In genomic region chr16:20153742-20154141, GRCm38 (mm10) we compare ENCODE assay signal across 28 mouse cellular contexts. TPM values are rescaled to one million over a fixed set of nuclear protein-coding genes. Genes with fewer than 3 reads are reported as not detected.
DNase-seq lines count a peak whose midpoint lies in the region; ATAC-seq and TF ChIP-seq lines count a peak whose summit lies in the region.
"Had no signal": no experiment of that assay in that cellular context is flagged by ENCODE, and none has a peak within 500 bp of the region (broad histone marks: within the 10 kb centered on the region; RNA-seq: fewer than 3 reads in every experiment).

No protein-coding gene starts in this region.

- peaks cover 44% of the 10 kb centered on the region for H3K36me3 ChIP-seq in lung, embryonic 15.5 days
- H3K36me3 ChIP-seq in lung, postnatal 0 days (ENCODE audit: insufficient read depth, low read length) = peaks cover 5% of the 10 kb centered on the region; the same call in 1 of the 2 replicates

- no peak overlapping the region for H3K4me3 ChIP-seq in lung, embryonic 15.5 days
- H3K4me3 ChIP-seq in lung, postnatal 0 days (ENCODE audit: low read depth, low read length) = no peak overlapping the region
- no peak overlapping the region for H3K4me3 ChIP-seq in lung, adult 2 months (replicated peaks; ENCODE audit: extremely low read depth, low read depth, low read length)
- H3K4me3 ChIP-seq: embryonic facial prominence, embryonic 13.5 days; embryonic facial prominence, embryonic 15.5 days; erythroblast, embryonic 14.5 days; forebrain, embryonic 10.5 days; forebrain, embryonic 12.5 days had no signal

- TF ChIP-seq CTCF in lung, postnatal 0 days (IDR thresholded peaks at IDR 0.05) = no peak
- TF ChIP-seq CTCF in lung, adult 2 months (IDR thresholded peaks at IDR 0.05; ENCODE audit: insufficient read depth, low read length) = no peak

- peak; percentile 67; the same call in 1 of the 2 replicates for ATAC-seq in lung, embryonic 15.5 days (ENCODE audit: borderline replicate concordance, extremely low read depth, low FRiP score, low TSS enrichment)
- peak; percentile 57 for ATAC-seq in lung, postnatal 0 days
- ATAC-seq: CD4-positive, CD25-positive, alpha-beta regulatory T cell, adult 4 months; forebrain, embryonic 14.5 days had no signal

- TF ChIP-seq EP300 in lung, postnatal 0 days (IDR thresholded peaks at IDR 0.05) = 0 out of 2 replicates have a peak, but pooled peaks have one; percentile 26

- peak; percentile 63 for DNase-seq in heart, adult 11 months
- no peak for DNase-seq in heart, adult 8-10 months (ENCODE audit: low spot score)
- DNase-seq in lung, adult 18-20 months = no peak
- peak; percentile 50 for DNase-seq in lung, postnatal 0 days (ENCODE audit: low spot score)
- DNase-seq in lung, adult 2 months = no peak
- DNase-seq in Muller cell, postnatal 12 days (ENCODE audit: inconsistent ontology term) = peak; percentile 44
- DNase-seq in urinary bladder, postnatal 4 days (ENCODE audit: low spot score in 2 of 2) = no peak
- DNase-seq: adrenal gland, adult 2 months; adrenal gland, postnatal 10 days; adrenal gland, postnatal 25 days; B cell, adult 2 months; cerebellum, adult 11 months; cerebellum, adult 18-20 months; cerebellum, adult 8-10 months; cerebellum, adult 9-11 months; cerebellum, postnatal 14 days; cerebellum, postnatal 36 days; embryo, embryonic 11 days had no signal

- H3K9me3 ChIP-seq in lung, embryonic 15.5 days = no peaks in the 10 kb centered on the region
- no peaks in the 10 kb centered on the region for H3K9me3 ChIP-seq in lung, postnatal 0 days (ENCODE audit: low read length)
- H3K9me3 ChIP-seq: embryonic facial prominence, embryonic 13.5 days; embryonic facial prominence, embryonic 15.5 days; forebrain, embryonic 10.5 days; forebrain, embryonic 12.5 days; G1E had no signal

- peak overlapping the region; percentile 47; the same call in 1 of the 2 replicates for H3K27ac ChIP-seq in lung, embryonic 15.5 days
- no peak overlapping the region for H3K27ac ChIP-seq in lung, postnatal 0 days (ENCODE audit: low read length)
- H3K27ac ChIP-seq: embryonic facial prominence, embryonic 13.5 days; embryonic facial prominence, embryonic 15.5 days; forebrain, embryonic 10.5 days; forebrain, embryonic 12.5 days had no signal

- no peak for TF ChIP-seq POLR2A in lung, adult 2 months (IDR thresholded peaks at IDR 0.05; ENCODE audit: borderline replicate concordance, extremely low read depth, low read depth, low read length)

- no peaks in the 10 kb centered on the region for H3K27me3 ChIP-seq in lung, embryonic 15.5 days
- H3K27me3 ChIP-seq in lung, postnatal 0 days (replicated peaks; ENCODE audit: insufficient read depth, low read length) = no peaks in the 10 kb centered on the region
- H3K27me3 ChIP-seq: CH12.LX; embryonic facial prominence, embryonic 13.5 days; embryonic facial prominence, embryonic 15.5 days; forebrain, embryonic 12.5 days had no signal

- H3K4me2 ChIP-seq in lung, embryonic 15.5 days = no peak overlapping the region
- H3K4me2 ChIP-seq in lung, postnatal 0 days (replicated peaks; ENCODE audit: low read depth, low read length) = no peak overlapping the region
- H3K4me2 ChIP-seq: embryonic facial prominence, embryonic 13.5 days; embryonic facial prominence, embryonic 15.5 days; forebrain, embryonic 12.5 days had no signal

- H3K9ac ChIP-seq in lung, embryonic 15.5 days = no peak overlapping the region
- H3K9ac ChIP-seq in lung, postnatal 0 days (replicated peaks; ENCODE audit: low read depth) = no peak overlapping the region
- H3K9ac ChIP-seq: embryonic facial prominence, embryonic 13.5 days; embryonic facial prominence, embryonic 15.5 days; forebrain, embryonic 12.5 days had no signal

- no peaks in the 10 kb centered on the region for H3K4me1 ChIP-seq in lung, embryonic 15.5 days
- no peaks in the 10 kb centered on the region for H3K4me1 ChIP-seq in lung, postnatal 0 days (ENCODE audit: insufficient read depth, low read depth, low read length)
- H3K4me1 ChIP-seq in lung, adult 2 months (ENCODE audit: control insufficient read depth, insufficient read depth, low read length) = no peaks in the 10 kb centered on the region; the same call in 1 of the 2 replicates
- H3K4me1 ChIP-seq: embryonic facial prominence, embryonic 15.5 days; forebrain, embryonic 10.5 days; forebrain, embryonic 12.5 days had no signal

- WGBS in lung, embryonic 15.5 days = 26% methylated on average over 3 of the region's 3 CpGs
- WGBS in lung, postnatal 0 days = 43% methylated on average over 3 of the region's 3 CpGs
- 52% methylated on average over 3 of the region's 3 CpGs for WGBS in lung, adult 2 months

RNA-seq across cellular contexts. Expression of gene Yeats2, which starts 12.9 kb away (rescaled TPM):
- 1 to 10 TPM; 7.8 to 9.8 (median 8.5) TPM for total RNA-seq in heart, adult 8-10 months (2022)
- 32.8 and 35.9 TPM in 2 replicates for polyA plus RNA-seq in lung, embryonic 15.5 days (2015; fragmentation: Nextera tagmentation; extraction: Ambion mirVana)
- polyA plus RNA-seq in lung, postnatal 0 days (2015; fragmentation: Nextera tagmentation; extraction: Ambion mirVana) = 6.4 and 7.8 TPM in 2 replicates
- 21.1 and 26.4 TPM in 2 replicates for polyA plus RNA-seq in lung, adult 2 months (2012; rRNA removed)

RNA-seq across cellular contexts. Expression of gene Klhl24, which starts 56.4 kb away (rescaled TPM):
- 100 to 1,000 TPM; 255 to 316 (median 275) TPM for total RNA-seq in heart, adult 8-10 months (2022)
- 26.5 and 31.3 TPM in 2 replicates for polyA plus RNA-seq in lung, embryonic 15.5 days (2015; fragmentation: Nextera tagmentation; extraction: Ambion mirVana)
- polyA plus RNA-seq in lung, postnatal 0 days (2015; fragmentation: Nextera tagmentation; extraction: Ambion mirVana) = 49.7 and 58.7 TPM in 2 replicates
- 17.4 and 27.0 TPM in 2 replicates for polyA plus RNA-seq in lung, adult 2 months (2012; rRNA removed)

Comparison
In these comparisons a context has a peak if more than half of its experiments do, and no peak if none do; other contexts are left out.
1. DNase-seq: peak in heart, adult 11 months (single experiment), lung, postnatal 0 days (single experiment) and Muller cell, postnatal 12 days (single experiment); none in heart, adult 8-10 months (single experiment), lung, adult 18-20 months (0 of 2), lung, adult 2 months (single experiment) and urinary bladder, postnatal 4 days (0 of 2).